Mouse (Mus musculus) CH12.LX (cell line): ENCODE data around the gene Clmp. TPM values are rescaled to one million over a fixed set of nuclear protein-coding genes. Genes with fewer than 3 reads are reported as not detected.

Experiments used
- DNase-seq: peaks from one replicate; pipeline ENCODE4 v3.0.0-alpha.2; 2013; ENCODE audit errors: extremely low read depth
- H3K27ac ChIP-seq: 2 replicates; pipeline ENCODE4 v1.5.1; 2012; ENCODE audit warnings: low read depth, mild to moderate bottlenecking, control low read depth, moderate library complexity; ENCODE audit not compliant: insufficient read depth
- H3K27me3 ChIP-seq: replicated peaks from 2 replicates; pipeline ENCODE3; 2012; ENCODE audit warnings: inconsistent platforms
- H3K36me3 ChIP-seq, 2 experiments: replicated peaks in 1 of 2; 2 replicates each; pipeline versions ENCODE3 to v1.6.1; 2012; ENCODE audit warnings: inconsistent platforms in 1 of 2, low read length in 1 of 2, mild to moderate bottlenecking in 1 of 2, mixed read lengths in 1 of 2, moderate library complexity in 1 of 2; ENCODE audit not compliant: control insufficient read depth in 1 of 2, insufficient read depth in 1 of 2
- H3K4me1 ChIP-seq, 2 experiments: 2 replicates each; pipeline ENCODE4 v1.6.1; 2012; ENCODE audit warnings: inconsistent platforms in 1 of 2, moderate library complexity in 1 of 2; ENCODE audit not compliant: insufficient read depth in 2 of 2, control insufficient read depth in 1 of 2
- H3K4me2 ChIP-seq: 2 replicates; pipeline ENCODE4 v1.6.1; 2012; ENCODE audit warnings: low read depth, mild to moderate bottlenecking, control low read depth; ENCODE audit not compliant: poor library complexity, insufficient read depth, severe bottlenecking
- H3K4me3 ChIP-seq, 3 experiments: fragments of 150-350 bp in 1 of 3; sonication (generic) in 1 of 3; replicated peaks in 1 of 3; 2 replicates each; pipeline versions ENCODE3 to v1.5.1; 2011 to 2012; ENCODE audit warnings: low read depth in 2 of 3, low read length in 2 of 3, mild to moderate bottlenecking in 2 of 3, moderate library complexity in 2 of 3, control low read depth in 1 of 3, improper control_type of control experiment in 1 of 3, inconsistent platforms in 1 of 3, mixed read lengths in 1 of 3; ENCODE audit not compliant: poor library complexity in 1 of 3
- H3K79me2 ChIP-seq: replicated peaks from 2 replicates; pipeline ENCODE4 v1.6.1; 2012; ENCODE audit warnings: mild to moderate bottlenecking, moderate library complexity; ENCODE audit not compliant: control insufficient read depth, poor library complexity, insufficient read depth, severe bottlenecking; ENCODE audit errors: extremely low read depth
- H3K9ac ChIP-seq: 2 replicates; pipeline ENCODE4 v1.6.1; 2012; ENCODE audit warnings: low read depth, mild to moderate bottlenecking, control low read depth, moderate library complexity; ENCODE audit not compliant: insufficient read depth
- H3K9me3 ChIP-seq: replicated peaks from 2 replicates; pipeline ENCODE3; 2012; ENCODE audit warnings: low read length, inconsistent platforms, mixed read lengths
- CHD2 ChIP-seq: IDR thresholded peaks from 2 replicates; pipeline ENCODE4 v1.6.1; 2011; ENCODE audit warnings: low read length, improper control_type of control experiment
- E2F4 ChIP-seq: IDR thresholded peaks from 2 replicates; pipeline ENCODE4 v1.6.1; 2011; ENCODE audit warnings: low read depth, low read length, improper control_type of control experiment; ENCODE audit not compliant: insufficient replicate concordance
- EP300 ChIP-seq: IDR thresholded peaks from 2 replicates; pipeline ENCODE4 v1.6.1; 2011; ENCODE audit warnings: low read length, improper control_type of control experiment
- JUN ChIP-seq: IDR thresholded peaks from 2 replicates; pipeline ENCODE4 v1.6.1; 2011; ENCODE audit warnings: low read depth, mild to moderate bottlenecking, low read length, improper control_type of control experiment, moderate library complexity; ENCODE audit not compliant: insufficient read depth
- KAT2A ChIP-seq: IDR thresholded peaks from 2 replicates; pipeline ENCODE4 v1.6.1; 2012; ENCODE audit warnings: low read length, improper control_type of control experiment, inconsistent platforms; ENCODE audit not compliant: insufficient replicate concordance
- MAFK ChIP-seq: IDR thresholded peaks from 2 replicates; pipeline ENCODE4 v1.6.1; 2011; ENCODE audit warnings: low read length, improper control_type of control experiment; ENCODE audit not compliant: insufficient replicate concordance
- MAZ ChIP-seq: IDR thresholded peaks from 2 replicates; pipeline ENCODE4 v1.6.1; 2012; ENCODE audit warnings: low read depth, mild to moderate bottlenecking, inconsistent platforms, low read length, improper control_type of control experiment, moderate library complexity
- MXI1 ChIP-seq: IDR thresholded peaks from 2 replicates; pipeline ENCODE4 v1.6.1; 2011; ENCODE audit warnings: mild to moderate bottlenecking, low read depth, low read length, improper control_type of control experiment
- MYC ChIP-seq: IDR thresholded peaks from 2 replicates; pipeline ENCODE4 v1.6.1; 2011; ENCODE audit warnings: low read depth, mild to moderate bottlenecking, improper control_type of control experiment, low read length
- NELFE ChIP-seq: IDR thresholded peaks from 2 replicates; pipeline ENCODE4 v1.6.1; 2011; ENCODE audit warnings: low read depth, low read length, improper control_type of control experiment
- POLR2A ChIP-seq: IDR thresholded peaks from 2 replicates; pipeline ENCODE4 v1.6.1; 2011; ENCODE audit warnings: low read depth, mild to moderate bottlenecking, improper control_type of control experiment, low read length
- RAD21 ChIP-seq: IDR thresholded peaks from 2 replicates; pipeline ENCODE4 v1.6.1; 2011; ENCODE audit warnings: low read depth, mild to moderate bottlenecking, low read length, improper control_type of control experiment, moderate library complexity
- RCOR1 ChIP-seq: conservative IDR thresholded peaks from 2 replicates; pipeline ENCODE4 v1.6.1; 2012; ENCODE audit warnings: low read depth, mild to moderate bottlenecking, inconsistent platforms, low read length, improper control_type of control experiment
- ZMIZ1 ChIP-seq: IDR thresholded peaks from 2 replicates; pipeline ENCODE4 v1.6.1; 2012; ENCODE audit warnings: low read depth, mild to moderate bottlenecking, inconsistent platforms, low read length, improper control_type of control experiment
- dilution Hi-C: fragments of 300-500 bp; cut with MboI; formaldehyde crosslinking; loops from 2 replicates; pipeline ENCODE4 v1.14.3; 2020; ENCODE audit warnings: low sequenced_read_pairs; ENCODE audit not compliant: extremely low pct_unique_long_range_greater_than_20kb, extremely low pct_ligation_motif_present
- in situ Hi-C: fragments of 300-500 bp; cut with MboI; formaldehyde crosslinking; loops from 3 replicates; pipeline ENCODE4 v1.14.3; 2019; ENCODE audit warnings: low sequenced_read_pairs, low pct_ligation_motif_present, low pct_unique_long_range_greater_than_20kb, mixed read lengths
- polyA plus RNA-seq: library from polyadenylated mRNA; unstranded; fragments of >175 nt; gene quantifications from 2 replicates; pipeline ENCODE4 v1.2.1, GENCODE M21; 2012; ENCODE audit warnings: low read depth; ENCODE audit not compliant: insufficient read length
- total RNA-seq, 2 experiments: library from RNA; depleted of rRNA; stranded (reverse); fragments of 300-350 nt in 1 of 2; fragments of >200 nt in 1 of 2; gene quantifications; 2 replicates each; pipeline ENCODE4 v1.2.3; 2012 to 2014

The Clmp gene
- total and polyA plus RNA-seq, 3 experiments = not detected

GRCm38 (mm10) chr9:40709991-40710390 is 24.2 kb downstream of the Clmp start:
- H3K4me1 ChIP-seq = no peaks in the 10 kb centered on the region
- dilution Hi-C loops = no loop called here
- peaks cover 2% of the 10 kb centered on the region for H3K9me3 ChIP-seq
- no peak overlapping the region for H3K27ac ChIP-seq
- no peak overlapping the region for H3K4me3 ChIP-seq
- no peaks in the 10 kb centered on the region for H3K36me3 ChIP-seq
- DNase-seq = no peak
- TF ChIP-seq ZMIZ1 (no peak), MAFK (no peak), POLR2A (no peak)
- peaks cover 4% of the 10 kb centered on the region for H3K27me3 ChIP-seq
- no peak overlapping the region for H3K4me2 ChIP-seq
- no peak overlapping the region for H3K9ac ChIP-seq
- in situ Hi-C loops = no loop called here
- no peaks in the 10 kb centered on the region for H3K79me2 ChIP-seq

DNA sequence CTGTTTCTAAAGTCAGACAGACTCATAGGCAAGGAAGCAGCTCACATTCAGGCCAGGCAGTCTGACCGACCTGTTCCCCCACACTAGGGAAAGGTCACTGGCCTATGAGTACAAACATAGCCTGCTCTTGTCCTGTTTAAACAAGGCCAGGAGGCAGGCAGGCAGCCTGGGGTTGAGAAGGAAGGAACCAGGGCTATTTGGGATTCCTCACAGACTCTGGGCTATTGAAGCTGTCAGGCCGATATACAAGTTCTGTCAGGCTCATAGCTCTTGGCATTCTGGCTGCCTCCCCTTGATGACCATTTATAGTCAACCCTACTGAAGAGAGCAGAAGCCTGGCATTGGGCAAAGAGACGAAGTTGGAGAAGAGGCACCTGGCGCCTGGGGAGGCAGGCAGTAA is 25.9 kb downstream of the Clmp start:
- no peaks in the 10 kb centered on the region for H3K36me3 ChIP-seq
- dilution Hi-C loops = no loop called here
- in situ Hi-C loops = no loop called here

DNA sequence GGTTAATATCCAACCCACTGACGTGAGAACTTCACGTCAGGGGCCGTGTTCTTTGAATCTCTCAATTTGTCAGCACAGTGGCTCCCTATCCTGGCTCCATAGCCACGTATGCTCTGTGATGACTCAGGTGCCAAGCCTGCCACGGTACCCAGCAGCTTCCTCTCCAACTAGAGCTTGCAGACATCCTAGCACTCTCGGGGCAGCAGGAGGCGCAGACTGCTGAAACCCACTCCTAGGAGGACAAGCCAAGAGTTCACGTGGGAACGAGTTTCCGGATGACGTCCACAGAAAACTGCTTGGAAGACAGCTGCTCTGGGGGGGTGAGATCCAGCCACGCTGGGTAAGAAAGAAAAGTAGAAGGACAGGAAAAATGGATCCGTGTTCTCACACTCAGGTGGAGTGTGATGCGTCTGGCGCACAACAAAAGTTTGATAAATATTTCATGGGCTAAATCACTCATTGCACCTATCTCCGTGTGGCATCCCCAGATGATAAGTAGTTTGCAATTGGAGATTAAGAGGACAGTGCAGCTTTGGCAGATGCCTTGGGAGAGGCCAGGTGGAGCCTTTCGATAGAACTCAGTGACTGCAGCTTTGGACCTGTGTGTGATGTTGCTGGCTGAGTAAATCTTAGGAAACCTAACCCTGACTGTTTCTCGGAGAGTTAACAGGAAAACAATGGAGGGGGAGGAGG is 31.6 kb downstream of the Clmp start:
- no peak for TF ChIP-seq MAZ
- no peak for TF ChIP-seq CHD2
- TF ChIP-seq E2F4 = no peak
- TF ChIP-seq MYC = no peak
- TF ChIP-seq NELFE = no peak
- TF ChIP-seq KAT2A = no peak
- H3K9ac ChIP-seq = no peak overlapping the region

More for the DNA sequence above, 25.9 kb downstream of the Clmp start:
- H3K9ac ChIP-seq = no peak overlapping the region
- H3K9me3 ChIP-seq = peaks cover 2% of the 10 kb centered on the region
- peaks cover 4% of the 10 kb centered on the region for H3K27me3 ChIP-seq
- no peak overlapping the region for H3K4me3 ChIP-seq
- no peak for DNase-seq
- H3K79me2 ChIP-seq = no peaks in the 10 kb centered on the region
- H3K27ac ChIP-seq = no peak overlapping the region
- TF ChIP-seq RAD21 (no peak), MXI1 (no peak), ZMIZ1 (no peak), JUN (no peak), RCOR1 (no peak), EP300 (no peak)
- H3K4me1 ChIP-seq = no peaks in the 10 kb centered on the region
- H3K4me2 ChIP-seq = no peak overlapping the region

More for the DNA sequence above, 31.6 kb downstream of the Clmp start:
- Histone ChIP-seq H3K27ac (no peak overlapping the region), H3K79me2 (no peaks in the 10 kb centered on the region), H3K4me1 (peaks cover 0 to 3% of the 10 kb centered on the region in 2 experiments; a peak in 2 of 4 replicates), H3K27me3 (peaks cover 4% of the 10 kb centered on the region), H3K9me3 (no peaks in the 10 kb centered on the region), H3K36me3 (no peaks in the 10 kb centered on the region), H3K4me3 (no peak overlapping the region), H3K4me2 (no peak overlapping the region)
- no peak for DNase-seq
- in situ Hi-C loops (no loop called here), dilution Hi-C loops (no loop called here)
